Mouse (Mus musculus) thymus, postnatal 4 days (tissue): Measurements from ENCODE around the gene Abca5.
A peak's percentile ranks its signal among the peaks of the same experiment; 100 is the strongest.
"Not testable (repeated sequence)": the region's sequence is repeated elsewhere in the genome, so short reads cannot be mapped to it uniquely, and the experiment has no call there.

ENCODE experiments used
- DNase-seq: peaks from one replicate; pipeline ENCODE4 v3.0.0; 2021

Gene Abca5

GRCm38 (mm10) chr11:110337289-110338245 lies at the start of gene Abca5:
Abca5 (minus strand) TSS chr11:110337716.
- peak; percentile 98 for DNase-seq

GRCm38 (mm10) chr11:110385487-110385886 lies 48.0 kb upstream of the Abca5 start:
- no peak for DNase-seq

GRCm38 (mm10) chr11:110380310-110380668 lies 42.8 kb upstream of the Abca5 start:
- DNase-seq, result peak; percentile 17

GRCm38 (mm10) chr11:110379661-110380309 lies 42.3 kb upstream of the Abca5 start:
- DNase-seq, result peak; percentile 27

GRCm38 (mm10) chr11:110374036-110374435 lies 36.5 kb upstream of the Abca5 start:
- DNase-seq, result no peak

GRCm38 (mm10) chr11:110372266-110372954 lies 34.9 kb upstream of the Abca5 start:
- no peak for DNase-seq

- DNase-seq, result no peak
These were observed 34.3 kb upstream of the Abca5 start for GRCm38 (mm10) chr11:110371827-110372226.

DNA sequence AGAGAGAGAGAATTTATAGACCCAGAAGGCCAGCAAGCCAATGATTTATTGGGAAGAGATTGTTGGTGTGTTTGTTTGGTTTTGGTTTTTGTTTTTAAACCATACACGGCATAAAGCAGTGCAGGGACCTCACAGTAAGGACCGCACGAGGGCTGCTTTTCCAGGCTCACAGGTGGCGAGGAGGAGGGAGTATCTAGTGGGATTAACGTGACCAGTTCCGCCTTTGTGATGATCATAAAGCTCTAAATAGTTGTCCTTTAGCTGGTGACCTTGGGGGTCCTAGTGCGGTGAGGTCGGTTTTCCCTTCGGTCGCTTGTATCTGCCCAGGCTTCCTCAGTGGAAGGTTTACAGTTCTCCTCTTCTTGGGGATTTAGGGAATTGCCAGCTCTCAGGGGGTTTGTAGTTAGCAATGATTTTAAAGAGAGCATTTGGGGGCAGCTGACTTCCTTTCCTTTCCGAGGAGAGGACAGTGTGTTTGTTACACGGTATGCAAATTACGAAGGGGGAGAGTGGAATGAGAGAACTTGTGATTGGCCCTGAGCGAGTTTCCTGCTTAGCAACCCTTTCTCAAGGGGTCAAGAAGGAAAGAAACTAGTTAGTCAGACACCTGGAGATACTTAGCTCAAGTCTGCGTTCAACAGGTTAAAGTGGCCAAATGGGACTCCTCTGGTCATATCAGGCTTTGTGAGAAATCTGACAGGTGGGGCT lies 31.9 kb upstream of the Abca5 start:
- DNase-seq, result no peak

DNA sequence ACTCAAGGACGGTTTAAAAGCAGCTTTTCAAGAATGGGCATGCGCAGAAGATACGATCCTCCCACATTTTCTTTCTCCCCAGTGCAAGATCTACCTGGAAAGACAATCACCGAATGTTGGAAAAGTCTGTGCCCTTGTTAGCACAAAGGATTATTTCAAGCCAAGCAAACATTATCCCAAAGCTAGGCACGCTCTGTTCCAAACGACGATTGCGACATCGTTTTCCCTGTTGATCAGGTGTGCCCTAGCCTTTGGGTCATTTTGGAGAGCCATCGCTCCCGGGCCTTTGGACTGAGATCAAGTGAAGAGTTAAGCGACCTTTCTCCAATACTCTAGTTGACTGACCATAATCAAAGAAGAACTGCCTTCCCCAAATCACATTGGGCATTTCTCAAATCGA lies 30.1 kb upstream of the Abca5 start:
- DNase-seq, result no peak

DNA sequence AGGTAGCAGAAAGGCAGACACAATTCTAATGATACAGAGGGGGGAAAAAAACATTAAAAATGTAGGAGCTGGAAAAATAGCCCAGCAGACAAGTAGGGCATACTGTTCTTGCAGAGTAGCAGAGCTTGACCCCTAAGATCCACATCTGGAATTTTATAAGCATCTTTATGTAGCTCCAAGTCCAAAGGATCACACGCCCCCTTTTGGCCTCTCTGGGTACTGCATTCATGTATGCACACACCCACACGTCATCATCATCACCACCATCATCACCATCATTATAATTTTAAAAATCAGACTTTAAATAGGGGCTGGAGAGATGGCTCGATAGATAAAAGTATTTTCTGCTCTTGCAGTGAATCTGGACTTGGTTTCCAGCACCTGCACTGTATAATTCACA lies 29.4 kb upstream of the Abca5 start:
- peak; percentile 34 for DNase-seq

GRCm38 (mm10) chr11:110365016-110365415 lies 27.5 kb upstream of the Abca5 start:
- DNase-seq, result peak; percentile 84

DNA sequence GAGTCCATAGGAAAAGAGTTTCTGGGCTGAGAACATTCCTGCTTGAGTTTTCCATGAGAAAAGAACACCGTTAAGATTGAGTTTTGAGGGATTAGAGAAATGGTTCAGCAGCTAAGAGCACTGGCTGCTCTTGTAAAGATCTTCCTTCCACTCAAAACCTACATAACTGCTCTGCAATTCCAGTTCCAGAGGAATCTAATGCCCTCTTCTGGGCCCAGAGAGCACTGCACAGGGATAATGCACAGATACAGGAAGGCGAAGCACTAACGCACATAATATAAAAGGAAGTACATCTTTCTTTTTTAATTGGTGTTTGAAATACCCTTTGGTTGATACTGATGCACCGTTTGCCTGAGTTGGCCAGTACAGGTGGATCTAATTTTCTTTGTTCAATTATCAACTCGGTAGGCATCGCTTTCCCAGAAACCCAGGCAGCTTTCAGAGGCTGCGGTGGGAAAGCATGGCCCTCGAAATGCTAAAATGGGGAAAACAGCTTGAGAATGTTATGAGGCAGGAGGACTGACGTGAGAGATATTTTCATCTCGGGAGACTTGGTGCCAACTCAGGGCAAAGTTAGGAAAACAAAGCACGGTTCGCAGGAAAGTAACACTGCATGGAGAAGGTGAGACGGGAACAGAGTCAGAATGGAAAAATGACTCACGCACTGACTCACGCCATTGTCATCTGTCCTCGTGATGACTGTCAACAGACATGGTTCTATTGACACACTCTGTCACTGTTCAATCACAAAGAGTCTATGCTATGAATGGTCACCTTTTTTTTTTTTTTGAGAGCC lies 20.4 kb upstream of the Abca5 start:
- peak; percentile 33 for DNase-seq

- not testable (repeated sequence) for DNase-seq
These were observed 17.6 kb upstream of the Abca5 start for GRCm38 (mm10) chr11:110355131-110355530.

GRCm38 (mm10) chr11:110354261-110354660 lies 16.7 kb upstream of the Abca5 start:
- no peak for DNase-seq

- DNase-seq, result no peak
These were observed 10.7 kb upstream of the Abca5 start for GRCm38 (mm10) chr11:110348170-110348569.

- no peak for DNase-seq
These were observed 10.3 kb upstream of the Abca5 start for GRCm38 (mm10) chr11:110347768-110348167.

DNA sequence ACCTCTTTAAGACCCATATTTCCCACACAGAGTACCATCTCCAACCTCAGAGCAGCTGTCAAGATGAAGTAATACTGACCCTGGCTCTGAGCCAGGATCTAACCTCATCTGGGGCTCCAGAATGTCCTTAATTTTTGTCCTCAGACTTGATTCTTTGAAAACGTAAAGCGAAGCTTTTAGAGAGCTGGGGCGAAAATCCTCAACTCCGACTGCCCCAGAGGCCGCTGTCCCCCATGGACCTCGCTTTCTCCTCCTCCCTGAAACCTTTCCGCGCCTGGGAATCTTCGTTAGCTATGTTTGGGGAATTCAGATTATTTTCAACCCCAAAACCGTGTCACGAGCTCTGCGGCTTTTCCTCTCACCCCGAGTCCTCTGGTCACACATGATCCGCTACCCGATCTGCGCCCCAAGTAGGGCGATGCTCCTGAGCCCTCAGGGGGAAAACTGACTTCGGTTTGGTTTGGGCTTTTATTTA lies 665 bp downstream of the Abca5 start:
- no peak for DNase-seq

- DNase-seq, result no peak
These were observed 7.4 kb downstream of the Abca5 start for GRCm38 (mm10) chr11:110330093-110330492.

DNA sequence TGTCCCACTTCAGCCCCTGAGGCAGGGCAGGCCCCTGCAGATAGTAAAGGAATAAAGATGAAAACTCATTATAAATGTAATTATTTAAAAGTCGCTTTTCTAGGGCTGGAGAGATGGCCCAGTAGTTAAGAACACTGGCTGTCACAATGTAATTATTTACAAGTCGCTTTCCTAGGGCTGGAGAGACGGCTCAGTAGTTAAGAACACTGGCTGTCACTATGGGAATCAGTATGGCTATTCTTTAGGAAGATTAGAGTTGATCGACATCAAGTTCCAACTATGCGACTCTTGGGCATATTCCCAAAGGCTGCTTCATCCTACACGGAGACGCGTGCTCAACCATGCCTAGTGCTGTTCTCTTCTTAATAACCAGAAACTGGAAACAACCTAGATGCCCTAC lies 15.2 kb downstream of the Abca5 start:
- DNase-seq, result no peak

DNA sequence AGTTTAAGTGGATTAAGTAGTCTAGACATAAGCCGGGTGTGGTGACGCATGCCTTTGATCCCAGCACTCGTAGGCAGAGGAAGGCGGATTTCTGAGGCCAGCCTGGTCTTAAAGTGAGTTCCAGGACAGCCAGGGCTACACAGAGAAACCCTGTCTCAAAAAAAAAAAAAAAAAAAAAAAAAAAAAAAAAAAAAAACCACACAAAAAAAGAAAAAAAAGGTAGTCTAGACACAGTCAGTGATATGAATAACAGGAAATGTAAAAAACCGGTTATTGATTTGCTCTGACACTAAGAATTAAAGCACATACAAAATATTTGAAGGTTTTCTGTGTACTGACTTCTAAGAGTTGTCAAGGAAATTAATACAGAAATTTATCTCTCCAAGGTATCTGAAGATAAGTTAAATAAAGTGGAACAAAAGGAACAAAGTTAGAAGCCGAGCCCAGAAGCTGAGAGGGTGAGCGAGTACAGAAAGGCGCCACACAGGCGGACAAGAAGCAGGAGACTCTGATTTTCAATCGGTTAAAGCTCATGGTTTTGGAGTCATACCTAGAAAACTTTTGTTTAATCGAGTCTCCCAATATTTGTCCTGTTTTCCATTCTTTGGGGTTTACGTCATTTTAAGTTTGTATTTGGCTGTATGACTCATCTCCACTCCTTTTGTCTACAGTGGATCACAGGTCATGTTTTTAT lies 30.9 kb downstream of the Abca5 start:
- no peak for DNase-seq

DNA sequence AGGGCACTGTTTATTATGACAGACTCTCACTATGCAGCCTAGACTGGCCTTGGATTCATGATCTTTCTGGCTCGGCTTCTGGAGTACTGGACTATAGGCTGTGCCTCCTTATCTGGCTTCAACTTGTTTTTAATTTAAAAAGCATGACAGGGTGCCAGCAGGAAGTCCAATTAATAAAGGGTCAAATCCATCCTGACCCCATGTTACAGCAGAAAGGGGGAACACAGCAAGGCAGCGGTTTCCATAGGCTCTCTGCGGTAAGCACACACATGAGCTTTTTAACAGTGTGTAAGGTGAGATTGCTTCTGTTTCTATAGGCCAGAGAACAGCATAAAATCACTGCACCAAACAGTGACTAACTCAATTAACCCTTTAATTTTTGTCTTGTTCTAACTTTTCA lies 34.1 kb downstream of the Abca5 start:
- no peak for DNase-seq
